Mouse (Mus musculus) common myeloid progenitor, adult 5-6 weeks (primary cell): ENCODE measurements around the gene Olfr1153. TPM values are rescaled to one million over a fixed set of nuclear protein-coding genes. Genes with fewer than 3 reads are reported as not detected.

Source experiments
- ATAC-seq: replicated peaks from 2 replicates; pipeline ENCODE4 v1.8.0; 2016; ENCODE audit warnings: low read depth, mild to moderate bottlenecking, moderate TSS enrichment, inconsistent platforms; ENCODE audit not compliant: poor library complexity, severe bottlenecking
- total RNA-seq: library from RNA; stranded (forward); fragments of 200-1000, 187-1606 nt; gene quantifications from 2 replicates; pipeline ENCODE4 v1.2.3, GENCODE M21; 2017

Olfr1153 gene
- not detected in 2 replicates for total RNA-seq

DNA sequence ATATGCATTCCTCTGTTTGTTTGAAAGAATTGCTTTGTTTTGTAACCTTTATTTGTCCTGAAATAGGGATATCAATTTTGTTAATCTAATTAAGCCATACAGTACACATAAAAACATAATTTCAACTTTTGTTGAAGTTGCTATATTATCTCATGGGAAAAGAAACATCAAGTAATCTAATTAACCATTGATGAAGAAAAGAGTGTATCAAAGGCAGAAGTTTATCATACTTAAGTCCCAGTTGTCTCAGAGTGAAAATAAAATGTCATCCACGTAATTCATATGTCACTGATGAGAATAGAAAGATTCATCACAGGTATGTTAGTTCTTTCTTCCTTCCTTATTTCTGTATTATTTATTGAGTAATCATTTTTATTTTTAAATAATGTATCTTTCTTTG is at the start of gene Olfr1153:
Gene Olfr1153 (plus strand): TSS at position 301 of the 400 bp plus-strand sequence.
- no peak for ATAC-seq

DNA sequence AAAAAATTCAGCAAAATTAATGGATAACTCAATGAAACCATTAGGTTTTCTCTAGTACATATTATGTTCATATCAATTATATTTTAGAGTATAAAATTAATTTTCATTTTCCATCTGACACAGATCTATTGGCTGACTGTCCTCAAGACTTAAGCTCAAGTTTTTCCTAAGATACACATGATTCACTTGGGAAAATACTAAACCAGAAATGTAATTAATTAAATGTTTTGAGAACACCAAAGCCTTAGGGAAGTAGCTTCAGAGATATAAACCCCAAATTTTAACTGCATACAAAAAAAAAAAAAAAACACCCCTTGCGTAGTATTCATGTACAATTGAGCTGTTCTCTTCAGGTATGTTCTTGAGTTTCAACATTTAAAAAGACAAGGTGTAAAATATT is 39.2 kb upstream of the Olfr1153 start, which contains the start of gene Olfr1151:
Gene Olfr1151 (plus strand): TSS at position 301 of the 400 bp plus-strand sequence.
- no peak for ATAC-seq

DNA sequence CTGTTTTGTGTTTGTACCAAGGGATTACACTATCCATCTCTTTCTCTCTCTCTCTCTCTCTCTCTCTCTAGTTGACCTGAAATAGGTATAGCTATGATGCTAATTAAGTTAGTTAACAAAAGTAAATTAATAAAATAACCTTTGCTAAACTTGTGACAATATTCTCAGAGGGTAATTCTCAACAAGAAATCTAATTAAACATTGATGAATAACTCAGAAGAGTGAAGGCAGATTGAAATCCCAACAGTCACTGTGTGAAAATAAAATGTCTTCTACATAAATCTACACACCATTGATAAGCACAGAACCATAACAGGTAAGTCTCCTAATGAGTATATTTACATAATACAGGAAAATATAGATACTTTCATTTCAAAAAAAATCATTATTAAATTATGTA is 28.6 kb upstream of the Olfr1153 start, which contains the start of gene Olfr1152:
Gene Olfr1152 (plus strand): TSS at position 301 of the 400 bp plus-strand sequence.
- ATAC-seq, result no peak

DNA sequence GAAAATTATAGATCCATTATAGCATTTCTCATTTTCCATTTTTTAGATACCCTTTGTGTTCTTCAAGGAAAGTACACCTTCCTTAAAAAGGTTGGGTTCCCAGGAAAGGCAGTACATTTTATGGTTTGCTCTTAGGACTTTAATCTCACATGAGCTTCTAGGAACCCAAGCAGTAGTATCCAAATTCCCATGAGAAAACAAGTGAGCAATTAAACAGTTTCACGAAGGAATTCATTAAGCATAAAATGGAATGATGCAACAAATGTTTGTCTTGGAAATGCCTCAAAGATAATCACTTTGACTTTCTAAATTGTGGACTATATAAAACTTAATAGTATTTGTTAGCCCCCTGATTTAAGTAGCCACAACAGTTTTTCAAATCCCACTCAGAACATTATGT is 10.3 kb downstream of the Olfr1153 start, which contains the start of gene Olfr1154:
Gene Olfr1154 (minus strand): TSS at position 101 of the 400 bp plus-strand sequence.
- ATAC-seq, result no peak

DNA sequence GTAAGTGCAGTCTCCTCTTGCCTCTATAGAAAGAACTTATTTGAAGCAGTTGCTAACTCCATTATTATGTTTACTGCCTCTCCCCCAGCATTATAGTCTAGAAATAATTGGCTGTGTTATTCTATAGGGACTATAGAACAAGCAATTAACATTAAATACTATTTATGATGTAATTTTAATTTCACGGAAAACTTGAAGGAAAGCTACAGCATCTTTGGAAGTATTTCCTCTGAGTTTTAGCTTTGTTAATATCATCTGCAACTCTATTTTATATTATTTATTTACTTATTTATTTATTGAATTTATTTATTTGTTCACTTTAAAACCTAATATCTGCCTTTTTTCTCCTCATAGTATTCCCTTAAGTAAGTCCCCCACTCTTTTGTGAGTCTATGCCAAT is 50.3 kb downstream of the Olfr1153 start, which contains the start of gene Olfr1155:
Gene Olfr1155 (minus strand): TSS at position 101 of the 400 bp plus-strand sequence.
- ATAC-seq, result no peak

Other genes with a start within 250 kb of the Olfr1153 start
- not detected in 2 replicates for gene Olfr1133, start 247.6 kb upstream of the Olfr1153 start, total RNA-seq
- not detected in 2 replicates for gene Olfr1134, start 236.5 kb upstream of the Olfr1153 start, total RNA-seq
- gene Olfr1135, start 221.3 kb upstream of the Olfr1153 start, total RNA-seq, result not detected in 2 replicates
- gene Olfr1136, start 201.0 kb upstream of the Olfr1153 start, total RNA-seq, result not detected in 2 replicates
- not detected in 2 replicates for gene Olfr1137, start 181.8 kb upstream of the Olfr1153 start, total RNA-seq
- gene Olfr1138, start 155.0 kb upstream of the Olfr1153 start, total RNA-seq, result not detected in 2 replicates
- gene Olfr1140, start 151.2 kb upstream of the Olfr1153 start, total RNA-seq, result not detected in 2 replicates
- gene Olfr1141, start 141.0 kb upstream of the Olfr1153 start, total RNA-seq, result not detected in 2 replicates
- gene Olfr152, start 115.5 kb upstream of the Olfr1153 start, total RNA-seq, result not detected in 2 replicates
- not detected in 2 replicates for gene Olfr1143, start 94.4 kb upstream of the Olfr1153 start, total RNA-seq
- gene Olfr1145, start 85.1 kb upstream of the Olfr1153 start, total RNA-seq, result not detected in 2 replicates
- not detected in 2 replicates for gene Olfr1148, start 64.4 kb upstream of the Olfr1153 start, total RNA-seq
- not detected in 2 replicates for gene Olfr1150-ps1, start 51.0 kb upstream of the Olfr1153 start, total RNA-seq
- gene Olfr1151, start 39.1 kb upstream of the Olfr1153 start, total RNA-seq, result not detected in 2 replicates
- gene Olfr1152, start 28.5 kb upstream of the Olfr1153 start, total RNA-seq, result not detected in 2 replicates
- not detected in 2 replicates for gene Olfr1154, start 10.2 kb downstream of the Olfr1153 start, total RNA-seq
- gene Olfr1155, start 50.2 kb downstream of the Olfr1153 start, total RNA-seq, result not detected in 2 replicates
- gene Olfr1156, start 58.1 kb downstream of the Olfr1153 start, total RNA-seq, result not detected in 2 replicates
- not detected in 2 replicates for gene Olfr1157, start 73.3 kb downstream of the Olfr1153 start, total RNA-seq
- gene Olfr74, start 79.7 kb downstream of the Olfr1153 start, total RNA-seq, result not detected in 2 replicates
- not detected in 2 replicates for gene Olfr1158, start 95.2 kb downstream of the Olfr1153 start, total RNA-seq
- gene Olfr1160, start 113.3 kb downstream of the Olfr1153 start, total RNA-seq, result not detected in 2 replicates
- gene Olfr1161, start 127.8 kb downstream of the Olfr1153 start, total RNA-seq, result not detected in 2 replicates
- not detected in 2 replicates for gene Olfr73, start 142.7 kb downstream of the Olfr1153 start, total RNA-seq
- gene Olfr1162, start 156.2 kb downstream of the Olfr1153 start, total RNA-seq, result not detected in 2 replicates
- not detected in 2 replicates for gene Olfr1163, start 176.9 kb downstream of the Olfr1153 start, total RNA-seq
- gene Olfr1164, start 199.0 kb downstream of the Olfr1153 start, total RNA-seq, result not detected in 2 replicates
- not detected in 2 replicates for gene Olfr1166, start 233.3 kb downstream of the Olfr1153 start, total RNA-seq